Mouse (Mus musculus): ENCODE results near the gene Dhx32.

- TF ChIP-seq CTCF (IDR thresholded peaks at IDR 0.05; ENCODE audit: extremely low read depth, insufficient read depth, low read length) (no peak), POLR2A (IDR thresholded peaks at IDR 0.05; ENCODE audit: extremely low read depth, insufficient read depth, low read length) (no peak)
These were observed 78.6 kb downstream of the Dhx32 start for GRCm38 (mm10) chr7:133703906-133704305.
